Mouse (Mus musculus) kidney, adult 2 months (tissue): Measurements from ENCODE around the gene Tekt5. TPM values are rescaled to one million over a fixed set of nuclear protein-coding genes. Genes with fewer than 3 reads are reported as not detected.

ENCODE experiments used
- DNase-seq: peaks from one replicate; pipeline ENCODE4 v3.0.0; 2021
- H3K27ac ChIP-seq: fragments of 200-500 bp; 2 replicates; pipeline ENCODE4 v1.5.1; 2012; ENCODE audit warnings: low read depth, low read length, control low read depth, inconsistent platforms; ENCODE audit not compliant: insufficient read depth
- H3K27me3 ChIP-seq: fragments of 200-500 bp; replicated peaks from 2 replicates; pipeline ENCODE4 v1.6.1; 2012; ENCODE audit warnings: mild to moderate bottlenecking, moderate library complexity, low read length, inconsistent platforms; ENCODE audit not compliant: control insufficient read depth, insufficient read depth
- H3K36me3 ChIP-seq: fragments of 200-500 bp; 2 replicates; pipeline ENCODE4 v1.6.1; 2012; ENCODE audit warnings: mild to moderate bottlenecking, moderate library complexity, low read length, inconsistent platforms; ENCODE audit not compliant: control insufficient read depth, insufficient read depth
- H3K4me1 ChIP-seq: fragments of 200-500 bp; 2 replicates; pipeline ENCODE4 v1.6.1; 2011; ENCODE audit warnings: low read length; ENCODE audit not compliant: control insufficient read depth, insufficient read depth
- H3K4me3 ChIP-seq: fragments of 200-500 bp; 2 replicates; pipeline ENCODE4 v1.5.1; 2011; ENCODE audit warnings: mild to moderate bottlenecking, low read depth, low read length, control low read depth; ENCODE audit not compliant: insufficient read depth
- CTCF ChIP-seq: fragments of 200-500 bp; conservative IDR thresholded peaks from 2 replicates; pipeline ENCODE4 v1.5.1; 2011; ENCODE audit warnings: low read depth, mild to moderate bottlenecking, control low read depth, low read length, moderate library complexity, mixed read lengths; ENCODE audit not compliant: insufficient read depth, insufficient read length
- POLR2A ChIP-seq: fragments of 200-500 bp; IDR thresholded peaks from one replicate; pipeline ENCODE4 v1.6.1; 2011; ENCODE audit warnings: low read depth, low read length, control low read depth
- WGBS: fragments of 180-500 bp; shearing (Covaris S2); methylation state at CpG from one replicate; pipeline ENCODE4 v1.1.7; 2018; 5-methylcytosine and 5-hydroxymethylcytosine counted together
- polyA plus RNA-seq: library from polyadenylated mRNA; depleted of rRNA; stranded (reverse); fragments of >200 nt; gene quantifications from 2 replicates; pipeline ENCODE4 v1.2.3, GENCODE M21; 2012

Tekt5 gene
- polyA plus RNA-seq, 1 experiment, result 0.64 TPM

GRCm38 (mm10) chr16:10432387-10432786, 37.1 kb upstream of the Tekt5 start:
- DNase-seq, result no peak
- H3K4me3 ChIP-seq, result no peak overlapping the region
- no peak for TF ChIP-seq CTCF
- no peak for TF ChIP-seq POLR2A
- H3K27ac ChIP-seq, result no peak overlapping the region
- no peaks in the 10 kb centered on the region for H3K27me3 ChIP-seq
- H3K4me1 ChIP-seq, result peaks cover 6% of the 10 kb centered on the region
- no peaks in the 10 kb centered on the region for H3K36me3 ChIP-seq
- WGBS, result 81% methylated on average over 4 of the region's 4 CpGs

DNA sequence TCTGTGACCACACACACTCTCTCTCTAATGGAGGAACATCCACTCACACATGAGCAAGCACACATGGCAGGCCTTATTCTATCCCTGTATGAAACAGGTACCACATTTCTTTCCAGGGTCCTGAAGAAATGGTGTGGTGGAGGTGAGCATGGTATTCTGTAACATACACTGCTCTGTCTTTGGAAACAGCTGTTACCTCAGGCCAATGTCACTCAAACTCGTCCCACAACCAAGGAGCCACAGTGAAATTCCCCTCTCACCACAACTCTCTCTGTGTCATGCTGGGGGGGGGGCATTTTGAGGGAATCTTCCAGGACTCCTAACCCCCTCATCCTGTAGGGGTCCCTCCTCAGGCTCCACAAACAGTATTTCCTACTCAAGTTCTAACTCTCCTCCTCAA, 36.6 kb upstream of the Tekt5 start:
- Histone ChIP-seq H3K36me3 (no peaks in the 10 kb centered on the region), H3K27ac (no peak overlapping the region), H3K4me3 (no peak overlapping the region), H3K27me3 (no peaks in the 10 kb centered on the region), H3K4me1 (peaks cover 6% of the 10 kb centered on the region)
- WGBS, result 81% methylated on average over 1 of the region's 1 CpGs
- TF ChIP-seq POLR2A (no peak), CTCF (no peak)
- no peak for DNase-seq

DNA sequence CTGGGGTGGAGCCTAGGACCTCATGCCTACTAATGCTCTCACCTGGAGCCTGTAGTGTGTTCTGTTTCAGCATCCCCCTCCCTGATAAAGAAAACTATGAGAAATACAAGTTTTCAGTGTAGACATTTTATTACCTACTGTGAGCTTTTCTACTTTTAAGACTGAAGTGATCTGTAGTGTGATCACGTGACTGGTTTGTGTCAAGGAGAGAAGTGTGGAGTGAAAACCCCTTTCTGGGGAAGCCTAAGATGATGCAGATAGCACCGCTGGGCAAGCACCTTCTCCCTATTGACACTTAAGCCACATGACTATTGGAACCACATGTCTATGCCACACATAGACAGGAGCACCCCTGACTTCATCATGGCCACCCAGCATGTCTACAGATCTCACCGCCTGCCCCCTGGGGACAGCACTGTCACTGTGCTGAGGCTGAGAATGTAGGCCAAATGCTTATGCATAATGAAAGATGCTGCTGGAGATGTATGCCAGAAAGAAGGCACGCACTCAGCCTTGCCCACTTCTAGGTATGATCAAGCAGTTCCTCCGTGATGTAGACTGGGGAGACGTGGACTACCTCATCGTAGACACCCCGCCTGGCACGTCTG, 25.3 kb upstream of the Tekt5 start:
- H3K36me3 ChIP-seq, result 0 out of 2 replicates have a peak, but pooled peaks cover 2% of the 10 kb centered on the region
- H3K4me3 ChIP-seq, result no peak overlapping the region
- 96% methylated on average over 9 of the region's 9 CpGs for WGBS

GRCm38 (mm10) chr16:10417723-10418259, 22.5 kb upstream of the Tekt5 start:
- 0 out of 2 replicates have a peak, but pooled peaks cover 2% of the 10 kb centered on the region for H3K36me3 ChIP-seq
- H3K4me1 ChIP-seq, result no peaks in the 10 kb centered on the region
- no peak overlapping the region for H3K27ac ChIP-seq
- TF ChIP-seq CTCF, result no peak
- no peak for TF ChIP-seq POLR2A
- peak; percentile 7 for DNase-seq
- no peak overlapping the region for H3K4me3 ChIP-seq
- 90% methylated on average over 9 of the region's 9 CpGs for whole genome bisulfite sequencing
- no peaks in the 10 kb centered on the region for H3K27me3 ChIP-seq

More for the DNA sequence above, 25.3 kb upstream of the Tekt5 start:
- Histone ChIP-seq H3K27ac (no peak overlapping the region), H3K4me1 (no peaks in the 10 kb centered on the region), H3K27me3 (no peaks in the 10 kb centered on the region)
- no peak for TF ChIP-seq POLR2A
- no peak for DNase-seq

GRCm38 (mm10) chr16:10416866-10417265, 21.6 kb upstream of the Tekt5 start:
- H3K4me3 ChIP-seq, result no peak overlapping the region
- H3K27ac ChIP-seq, result no peak overlapping the region
- H3K36me3 ChIP-seq, result no peaks in the 10 kb centered on the region
- H3K27me3 ChIP-seq, result no peaks in the 10 kb centered on the region
- no peaks in the 10 kb centered on the region; the same call in 1 of the 2 replicates for H3K4me1 ChIP-seq
- no peak for DNase-seq
- 93% methylated on average over 4 of the region's 4 CpGs for WGBS
- TF ChIP-seq POLR2A, result no peak
- TF ChIP-seq CTCF, result peak; percentile 61

DNA sequence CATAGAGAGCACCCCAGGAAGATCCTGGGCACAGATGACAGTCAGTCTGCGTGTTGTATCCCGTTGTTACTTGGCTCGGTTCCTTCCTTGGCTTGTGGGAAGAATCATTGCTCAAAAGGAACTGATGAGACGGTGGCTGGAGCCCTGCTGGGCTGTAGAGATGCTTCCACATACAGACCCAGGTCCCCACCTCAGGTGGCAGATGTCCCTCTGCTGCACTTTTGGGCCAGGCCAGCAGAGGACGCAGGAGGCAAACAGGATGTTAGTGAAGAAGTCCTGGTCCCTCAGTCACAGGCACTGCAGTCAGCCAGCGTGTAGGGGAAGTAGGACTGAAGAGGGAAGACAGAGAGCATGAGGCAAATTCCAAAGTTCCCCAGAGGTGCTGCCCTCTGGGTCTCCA, 20.7 kb upstream of the Tekt5 start:
- Histone ChIP-seq H3K36me3 (no peaks in the 10 kb centered on the region), H3K4me3 (no peak overlapping the region), H3K4me1 (no peaks in the 10 kb centered on the region; the same call in 1 of the 2 replicates), H3K27ac (no peak overlapping the region), H3K27me3 (no peaks in the 10 kb centered on the region)
- peak; percentile 70 for TF ChIP-seq CTCF
- no peak for TF ChIP-seq POLR2A
- DNase-seq, result peak; percentile 74
- WGBS, result 73% methylated on average over 6 of the region's 6 CpGs

DNA sequence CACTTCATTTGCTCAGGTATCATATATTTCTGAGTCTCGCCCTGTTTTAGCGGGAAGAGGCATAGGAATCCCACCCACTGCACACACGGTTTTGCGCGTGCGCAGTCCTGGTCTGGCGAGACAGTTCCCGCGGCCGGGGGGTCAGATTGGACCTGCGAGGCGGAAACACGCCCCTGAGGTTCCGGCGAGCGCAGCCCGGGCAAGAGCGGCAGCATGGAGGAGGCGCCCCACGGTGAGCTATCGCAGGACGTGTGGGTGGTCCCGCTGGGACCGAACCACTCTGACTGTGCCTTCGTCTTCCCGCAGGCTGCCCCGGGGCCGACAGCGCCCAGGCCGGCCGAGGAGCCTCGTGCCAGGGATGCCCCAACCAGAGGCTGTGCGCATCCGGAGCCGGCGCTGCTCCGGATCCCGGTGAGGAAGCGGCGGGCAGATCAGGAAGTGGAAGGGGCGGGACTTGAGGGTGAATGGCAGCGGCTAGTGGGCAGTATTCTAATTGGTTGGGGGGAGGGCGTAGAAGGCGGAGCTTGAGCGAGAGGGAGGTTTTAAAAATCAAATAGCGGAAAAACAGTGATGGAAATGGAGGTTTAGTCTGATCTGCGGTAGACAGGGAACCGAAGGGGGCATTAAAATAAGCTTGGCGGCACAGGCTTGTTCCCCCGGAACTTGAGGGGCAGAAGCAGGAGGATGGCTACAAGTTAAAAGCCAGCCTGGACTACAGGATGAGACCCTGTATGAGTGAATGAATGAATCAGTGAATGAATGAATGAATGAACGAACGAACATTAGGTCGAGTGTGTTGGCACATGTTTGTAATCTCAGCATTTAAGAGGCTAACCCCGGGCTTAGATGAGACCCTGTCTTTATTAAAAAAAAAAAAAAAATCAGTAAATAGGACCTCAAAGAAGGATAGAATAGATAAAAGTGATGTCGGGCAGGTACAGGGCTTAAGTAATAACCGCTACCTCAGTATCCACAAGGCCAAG, 16.8 kb upstream of the Tekt5 start, which contains the start of gene Nubp1:
Gene Nubp1 (plus strand): TSS at position 185 of the 983 bp plus-strand sequence.
- Histone ChIP-seq H3K36me3 (no peaks in the 10 kb centered on the region), H3K27ac (peak within 1 kb of the TSS; percentile 76), H3K27me3 (no peaks in the 10 kb centered on the region), H3K4me1 (no peaks in the 10 kb centered on the region; the same call in 1 of the 2 replicates), H3K4me3 (peak within 1 kb of the TSS; percentile 94)
- peak; percentile 97 for DNase-seq
- WGBS, result 3% methylated on average over 56 of the region's 56 CpGs
- TF ChIP-seq CTCF (no peak), POLR2A (peak; percentile 58)
